Mouse (Mus musculus) myocyte (in vitro differentiated cells): Measurements from ENCODE around the gene Il13.

Experiments used
- CEBPB ChIP-seq: IDR thresholded peaks from 2 replicates; pipeline ENCODE4 v1.6.1; 2011; ENCODE audit warnings: mild to moderate bottlenecking, moderate library complexity; ENCODE audit not compliant: poor library complexity, insufficient read depth, severe bottlenecking
- MAX ChIP-seq: IDR thresholded peaks from one replicate; pipeline ENCODE4 v1.6.1; 2011; ENCODE audit warnings: low read depth, mild to moderate bottlenecking, control low read depth
- POLR2A ChIP-seq: IDR thresholded peaks from one replicate; pipeline ENCODE4 v1.6.1; 2011; ENCODE audit warnings: low read depth, mild to moderate bottlenecking, control low read depth, moderate library complexity; ENCODE audit not compliant: insufficient read length
- POLR2AphosphoS2 ChIP-seq: IDR thresholded peaks from one replicate; pipeline ENCODE4 v1.6.1; 2011; ENCODE audit warnings: low read depth, control low read depth; ENCODE audit not compliant: insufficient read length
- REST ChIP-seq: IDR thresholded peaks from one replicate; pipeline ENCODE4 v1.6.1; 2011; ENCODE audit warnings: mild to moderate bottlenecking, control low read depth, moderate library complexity; ENCODE audit not compliant: insufficient read depth, insufficient read length
- USF1 ChIP-seq: IDR thresholded peaks from one replicate; pipeline ENCODE4 v1.6.1; 2011; ENCODE audit warnings: low read depth, mild to moderate bottlenecking, control low read depth, moderate library complexity

DNA sequence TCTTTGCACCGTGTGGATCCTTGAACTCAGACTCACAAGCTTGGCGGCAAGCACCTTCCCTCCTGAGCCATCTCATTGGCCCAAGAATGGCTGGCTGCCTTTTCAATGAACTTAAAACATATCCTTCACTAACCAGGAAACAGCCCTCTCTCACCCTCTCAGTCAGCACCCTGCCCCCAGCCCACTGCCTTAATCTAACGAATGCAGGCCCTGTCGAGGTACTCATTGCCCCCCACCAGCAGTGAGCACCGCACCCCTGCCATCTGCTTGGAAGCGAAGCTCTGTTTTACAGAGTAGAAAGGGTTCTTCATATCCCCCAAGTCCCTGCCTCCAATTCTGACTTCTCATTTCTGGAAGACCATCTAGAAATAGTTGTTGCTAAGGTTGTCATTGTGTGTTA lies 15.1 kb downstream of the Il13 start:
- no peak for TF ChIP-seq USF1
- no peak for TF ChIP-seq CEBPB
- TF ChIP-seq POLR2A, result no peak
- no peak for TF ChIP-seq MAX
- no peak for TF ChIP-seq POLR2AphosphoS2
- no peak for TF ChIP-seq REST
